ENCODE assay signal across 8 mouse cellular contexts in genomic region chr19:46970121-46970729, GRCm38 (mm10). TPM values are rescaled to one million over a fixed set of nuclear protein-coding genes. Genes with fewer than 3 reads are reported as not detected.
DNase-seq lines count a peak whose midpoint lies in the region; ATAC-seq lines count a peak whose summit lies in the region.

No protein-coding gene starts in this region.

- H3K4me1 ChIP-seq in liver, embryonic 11.5 days (replicated peaks; ENCODE audit: control insufficient read depth, insufficient read depth, low read length), result peaks cover 14% of the 10 kb centered on the region

- H3K27ac ChIP-seq in liver, embryonic 11.5 days (ENCODE audit: low read depth, low read length), result peak overlapping the region; percentile 45

- H3K9me3 ChIP-seq in liver, embryonic 11.5 days (ENCODE audit: control insufficient read depth, low read length), result no peaks in the 10 kb centered on the region

- H3K4me3 ChIP-seq in liver, embryonic 11.5 days (ENCODE audit: low read depth, low read length), result no peak overlapping the region

- no peak overlapping the region for H3K4me2 ChIP-seq in liver, embryonic 11.5 days

- no peak for DNase-seq in liver, embryonic 11.5 days (ENCODE audit: low spot score)
- DNase-seq in liver, result no peak
- peak; percentile 59 for DNase-seq in lung, postnatal 25 days (ENCODE audit: low spot score)
- peak; percentile 58 for DNase-seq in thymus, postnatal 25 days
- no peak for DNase-seq in cerebellum, postnatal 4 days (ENCODE audit: low spot score in 2 of 2)
- no peak for DNase-seq in urinary bladder, adult 2 months (ENCODE audit: low spot score)
- DNase-seq in frontal cortex, postnatal 10 days (ENCODE audit: low spot score in 2 of 2), result no peak

- 70% methylated on average over 13 of the region's 13 CpGs for WGBS in liver, embryonic 11.5 days

- no peaks in the 10 kb centered on the region for H3K27me3 ChIP-seq in liver, embryonic 11.5 days (replicated peaks; ENCODE audit: control insufficient read depth, insufficient read depth, low read length)

- no peak for ATAC-seq in liver, embryonic 11.5 days (replicated peaks; ENCODE audit: low FRiP score)
- peak; percentile 52 for ATAC-seq in granulocyte monocyte progenitor cell, adult 5-6 weeks (replicated peaks; ENCODE audit: poor library complexity, severe bottlenecking)

- no peak overlapping the region for H3K9ac ChIP-seq in liver, embryonic 11.5 days (ENCODE audit: low read depth, low read length)

- H3K36me3 ChIP-seq in liver, embryonic 11.5 days (ENCODE audit: control insufficient read depth, insufficient read depth, low read length), result no peaks in the 10 kb centered on the region

RNA-seq across cellular contexts. Expression of gene Ina, which starts 44.3 kb away (rescaled TPM):
- 0.26 and 0.53 TPM in 2 replicates for polyA plus RNA-seq in liver, embryonic 11.5 days (2014; fragmentation: Nextera tagmentation; extraction: Ambion mirVana)
- not detected in 2 replicates for total RNA-seq in granulocyte monocyte progenitor cell, adult 5-6 weeks (2014; fragmentation: Nextera tagmentation)
- total RNA-seq in granulocyte monocyte progenitor cell, adult 5-6 weeks (2017), result not detected in 2 replicates
- polyA plus RNA-seq in urinary bladder, adult 2 months (2012; rRNA removed), result 0.03 and 0.10 TPM in 2 replicates

RNA-seq across cellular contexts. Expression of gene Nt5c2, which starts 44.7 kb away (rescaled TPM):
- polyA plus RNA-seq in liver, embryonic 11.5 days (2014; fragmentation: Nextera tagmentation; extraction: Ambion mirVana), result 107 and 110 TPM in 2 replicates
- total RNA-seq in granulocyte monocyte progenitor cell, adult 5-6 weeks (2014; fragmentation: Nextera tagmentation), result 62.3 and 65.3 TPM in 2 replicates
- 67.6 and 84.5 TPM in 2 replicates for total RNA-seq in granulocyte monocyte progenitor cell, adult 5-6 weeks (2017)
- 34.1 and 36.3 TPM in 2 replicates for polyA plus RNA-seq in urinary bladder, adult 2 months (2012; rRNA removed)

Comparison
In these comparisons a context has a peak if more than half of its experiments do, and no peak if none do; other contexts are left out.
1. DNase-seq: peak in lung, postnatal 25 days (single experiment) and thymus, postnatal 25 days (single experiment); none in liver, embryonic 11.5 days (single experiment), liver (single experiment), cerebellum, postnatal 4 days (0 of 2), urinary bladder, adult 2 months (single experiment) and frontal cortex, postnatal 10 days (0 of 2).